Mouse (Mus musculus) hindbrain, embryonic 14.5 days (tissue): ENCODE measurements at regions not wholly inside any gene's neighbourhood (a gene's known extent, or its start where the extent isn't known, plus 50 kb on each side); places are given as distances from the start of the nearest gene placed in this dataset.

Experiments
- ATAC-seq: fragments of 200-750 bp; cut with Nextera tagmentation; 2 replicates; pipeline ENCODE4 v1.8.0; 2017; ENCODE audit warnings: moderate number of reproducible peaks, mild to moderate bottlenecking, moderate TSS enrichment, moderate library complexity; ENCODE audit not compliant: low FRiP score
- DNase-seq: peaks from one replicate; pipeline ENCODE4 v3.0.0-alpha.2; 2015; ENCODE audit warnings: low spot score
- H3K27ac ChIP-seq: fragments of 300-500 bp; sonication (generic); 2 replicates; pipeline ENCODE4 v1.5.1; 2014; ENCODE audit warnings: mild to moderate bottlenecking, moderate library complexity
- H3K27me3 ChIP-seq: fragments of 300-500 bp; sonication (generic); 2 replicates; pipeline ENCODE4 v1.6.1; 2014; ENCODE audit warnings: mild to moderate bottlenecking, low read length, mixed read lengths; ENCODE audit not compliant: control insufficient read depth, insufficient read depth
- H3K36me3 ChIP-seq: fragments of 300-500 bp; sonication (generic); replicated peaks from 2 replicates; pipeline ENCODE4 v1.6.1; 2014; ENCODE audit not compliant: control insufficient read depth, insufficient read depth
- H3K4me1 ChIP-seq: fragments of 300-500 bp; sonication (generic); replicated peaks from 2 replicates; pipeline ENCODE4 v1.6.1; 2014; ENCODE audit warnings: antibody characterized with exemption, low read length, mixed read lengths; ENCODE audit not compliant: control insufficient read depth, insufficient read depth
- H3K4me2 ChIP-seq: fragments of 300-500 bp; sonication (generic); replicated peaks from 2 replicates; pipeline ENCODE4 v1.6.1; 2014; ENCODE audit warnings: mild to moderate bottlenecking, moderate library complexity
- H3K4me3 ChIP-seq: fragments of 300-500 bp; sonication (generic); replicated peaks from 2 replicates; pipeline ENCODE4 v1.5.1; 2014; ENCODE audit warnings: mild to moderate bottlenecking, low read length
- H3K9ac ChIP-seq: fragments of 300-500 bp; sonication (generic); 2 replicates; pipeline ENCODE4 v1.6.1; 2014
- H3K9me3 ChIP-seq: fragments of 300-500 bp; sonication (generic); 2 replicates; pipeline ENCODE4 v1.6.1; 2016; ENCODE audit warnings: low read length; ENCODE audit not compliant: control insufficient read depth
- WGBS: fragments of 180-500 bp; shearing (Covaris S2); extraction: QIAGEN DNeasy Blood & Tissue Kit; methylation state at CpG from one replicate; pipeline ENCODE4 v1.1.7; 2014; 5-methylcytosine and 5-hydroxymethylcytosine counted together

DNA sequence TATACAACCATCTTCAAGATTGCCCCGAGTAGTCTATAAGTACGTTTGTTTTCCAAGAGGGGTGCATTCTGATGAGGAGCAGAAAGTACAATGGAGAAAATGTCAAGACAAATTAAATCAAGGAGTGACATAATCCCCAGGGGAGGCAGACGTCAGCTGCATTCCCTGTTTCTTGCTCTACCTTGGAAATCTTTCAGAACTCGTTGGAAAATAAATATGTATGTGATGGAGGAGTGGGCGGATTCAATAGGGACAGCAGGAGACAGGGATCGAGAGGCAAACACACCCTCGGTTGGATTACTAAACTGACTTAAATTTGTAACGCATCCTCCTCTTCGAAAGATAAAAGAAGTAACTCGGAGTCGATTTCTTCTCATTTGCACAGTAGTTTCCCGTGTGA, 164.8 kb upstream of the Klf4 start:
- ATAC-seq (no peak), DNase-seq (peak; percentile 47)
- H3K4me3 ChIP-seq = no peak overlapping the region
- H3K27me3 ChIP-seq = no peaks in the 10 kb centered on the region
- no peaks in the 10 kb centered on the region; the same call in 1 of the 2 replicates for H3K4me1 ChIP-seq
- no peak overlapping the region for H3K4me2 ChIP-seq
- no peaks in the 10 kb centered on the region for H3K9me3 ChIP-seq
- 52% methylated on average over 12 of the region's 12 CpGs for WGBS
- H3K36me3 ChIP-seq = no peaks in the 10 kb centered on the region
- H3K27ac ChIP-seq = no peak overlapping the region
- H3K9ac ChIP-seq = no peak overlapping the region

DNA sequence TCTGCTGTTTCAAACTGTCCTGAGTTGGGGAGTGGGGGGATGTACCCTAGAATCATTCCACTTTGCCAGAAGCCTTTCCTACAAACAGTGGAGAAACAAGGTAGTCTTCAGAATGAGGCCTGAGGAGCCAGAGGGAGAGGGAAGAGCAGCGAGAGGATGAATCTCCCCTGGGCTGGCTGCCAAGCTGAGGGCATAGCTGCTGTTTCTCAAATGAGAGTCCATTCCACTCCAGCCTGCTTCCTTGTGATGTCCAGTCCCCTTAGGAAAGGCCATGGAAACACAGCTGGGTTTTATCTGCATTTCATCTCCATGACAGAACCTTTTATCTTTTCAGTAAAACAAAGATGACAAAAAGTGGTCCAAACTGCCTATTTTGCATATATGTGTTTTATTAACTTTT, 164.2 kb upstream of the Klf4 start:
- no peak overlapping the region for H3K27ac ChIP-seq
- no peaks in the 10 kb centered on the region; the same call in 1 of the 2 replicates for H3K4me1 ChIP-seq
- no peak overlapping the region for H3K4me2 ChIP-seq
- no peak for DNase-seq
- H3K9ac ChIP-seq = no peak overlapping the region
- H3K27me3 ChIP-seq = no peaks in the 10 kb centered on the region
- 26% methylated on average over 1 of the region's 1 CpGs for WGBS
- no peak overlapping the region for H3K4me3 ChIP-seq
- no peaks in the 10 kb centered on the region for H3K36me3 ChIP-seq
- no peak for ATAC-seq
- H3K9me3 ChIP-seq = no peaks in the 10 kb centered on the region

DNA sequence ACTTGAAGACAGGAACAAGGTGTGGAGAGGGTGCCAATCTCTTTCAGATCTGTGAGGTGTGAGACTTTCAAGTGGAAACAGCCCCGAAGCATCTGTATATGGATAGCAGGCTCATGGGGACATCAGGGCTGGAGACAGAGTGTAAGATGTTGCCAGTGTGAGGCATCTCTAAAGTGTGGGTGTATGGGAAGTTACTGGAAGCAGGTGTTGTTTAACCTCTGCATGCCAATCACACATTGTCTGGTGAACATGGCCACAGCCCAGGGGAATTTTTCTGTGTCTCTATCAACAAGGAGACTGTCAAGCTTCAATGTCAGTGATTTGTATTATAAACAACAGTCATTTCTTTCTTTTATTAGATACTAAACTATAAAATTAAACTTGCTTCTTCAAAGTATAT, 163.0 kb upstream of the Klf4 start:
- WGBS = 91% methylated on average over 1 of the region's 1 CpGs
- no peaks in the 10 kb centered on the region; the same call in 1 of the 2 replicates for H3K4me1 ChIP-seq
- no peak overlapping the region for H3K4me3 ChIP-seq
- no peaks in the 10 kb centered on the region for H3K27me3 ChIP-seq
- DNase-seq (no peak), ATAC-seq (no peak)
- no peak overlapping the region for H3K9ac ChIP-seq
- no peak overlapping the region for H3K27ac ChIP-seq
- no peaks in the 10 kb centered on the region for H3K36me3 ChIP-seq
- no peak overlapping the region for H3K4me2 ChIP-seq
- H3K9me3 ChIP-seq = no peaks in the 10 kb centered on the region

DNA sequence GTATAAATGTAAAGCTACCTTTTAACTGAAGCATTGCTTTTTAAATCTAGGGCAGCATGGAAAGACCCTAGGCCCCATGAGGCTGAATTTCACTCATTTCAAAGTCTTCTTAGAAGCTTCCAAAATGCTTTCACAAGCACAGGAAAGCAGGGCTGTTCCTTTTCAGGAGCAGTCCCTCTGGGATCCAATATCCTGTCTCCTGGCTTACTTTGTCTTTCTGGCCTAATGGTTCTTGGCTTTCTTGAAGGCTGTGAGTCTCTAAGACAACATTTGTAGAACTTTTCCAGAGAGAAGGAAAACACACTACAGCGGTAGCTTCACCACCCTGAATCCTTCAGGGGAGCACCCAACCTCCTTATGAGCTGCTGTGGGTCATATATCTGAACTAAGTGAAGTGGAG, 157.2 kb upstream of the Klf4 start:
- 79% methylated on average over 1 of the region's 1 CpGs for WGBS
- no peak for ATAC-seq
- H3K9me3 ChIP-seq = no peaks in the 10 kb centered on the region
- H3K27ac ChIP-seq = no peak overlapping the region
- no peak for DNase-seq
- no peak overlapping the region for H3K4me2 ChIP-seq
- no peaks in the 10 kb centered on the region for H3K4me1 ChIP-seq
- H3K27me3 ChIP-seq = no peaks in the 10 kb centered on the region
- H3K9ac ChIP-seq = no peak overlapping the region
- no peak overlapping the region for H3K4me3 ChIP-seq
- H3K36me3 ChIP-seq = no peaks in the 10 kb centered on the region

DNA sequence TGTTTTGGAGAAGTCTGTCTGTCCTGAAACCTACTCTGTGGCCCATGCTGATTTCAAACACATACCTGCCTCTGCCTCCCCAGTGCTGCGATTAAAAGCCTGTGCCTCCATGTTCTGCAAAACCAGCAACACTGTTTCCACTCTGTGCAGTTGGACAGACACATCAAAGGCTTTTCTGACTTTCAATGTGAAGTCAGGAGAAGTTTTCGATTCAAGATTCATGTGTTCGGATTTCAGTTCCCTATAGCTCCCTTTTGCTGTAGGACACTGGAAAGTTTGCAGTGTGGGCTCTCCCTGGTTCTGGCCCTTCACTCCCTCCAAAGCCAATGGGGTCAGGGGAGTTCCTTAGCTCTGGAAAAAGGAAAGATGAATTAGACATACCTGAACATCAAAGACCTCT, 154.5 kb upstream of the Klf4 start:
- Histone ChIP-seq H3K9ac (no peak overlapping the region), H3K9me3 (no peaks in the 10 kb centered on the region), H3K4me1 (no peaks in the 10 kb centered on the region), H3K4me2 (no peak overlapping the region), H3K27ac (no peak overlapping the region), H3K4me3 (no peak overlapping the region), H3K27me3 (no peaks in the 10 kb centered on the region), H3K36me3 (no peaks in the 10 kb centered on the region)
- WGBS = 96% methylated on average over 3 of the region's 3 CpGs
- no peak for DNase-seq
- no peak for ATAC-seq

DNA sequence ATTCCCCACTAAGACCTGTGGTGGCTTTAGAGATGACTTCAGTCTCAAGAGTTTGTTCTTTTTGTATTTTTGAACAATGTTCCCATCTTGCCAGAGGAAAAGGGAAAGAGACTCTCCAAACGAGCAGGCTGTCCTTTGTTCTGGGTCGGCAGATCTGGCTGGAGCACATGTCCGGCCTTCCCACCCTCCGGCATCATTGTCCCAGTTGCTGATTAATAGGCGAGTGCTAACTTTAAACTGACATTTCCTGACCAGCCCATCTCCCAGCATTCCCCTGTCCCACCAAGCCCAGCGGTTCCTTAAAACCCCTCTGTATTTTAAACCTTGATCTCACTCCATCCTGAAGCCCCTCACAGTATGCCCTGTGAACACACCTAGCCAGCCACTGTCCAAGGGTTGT, 140.0 kb upstream of the Klf4 start:
- DNase-seq (no peak), ATAC-seq (no peak)
- H3K4me1 ChIP-seq = no peaks in the 10 kb centered on the region
- no peaks in the 10 kb centered on the region for H3K36me3 ChIP-seq
- H3K9ac ChIP-seq = no peak overlapping the region
- no peak overlapping the region for H3K4me2 ChIP-seq
- no peaks in the 10 kb centered on the region for H3K27me3 ChIP-seq
- no peak overlapping the region for H3K4me3 ChIP-seq
- 62% methylated on average over 6 of the region's 6 CpGs for WGBS
- no peaks in the 10 kb centered on the region for H3K9me3 ChIP-seq
- no peak overlapping the region for H3K27ac ChIP-seq

DNA sequence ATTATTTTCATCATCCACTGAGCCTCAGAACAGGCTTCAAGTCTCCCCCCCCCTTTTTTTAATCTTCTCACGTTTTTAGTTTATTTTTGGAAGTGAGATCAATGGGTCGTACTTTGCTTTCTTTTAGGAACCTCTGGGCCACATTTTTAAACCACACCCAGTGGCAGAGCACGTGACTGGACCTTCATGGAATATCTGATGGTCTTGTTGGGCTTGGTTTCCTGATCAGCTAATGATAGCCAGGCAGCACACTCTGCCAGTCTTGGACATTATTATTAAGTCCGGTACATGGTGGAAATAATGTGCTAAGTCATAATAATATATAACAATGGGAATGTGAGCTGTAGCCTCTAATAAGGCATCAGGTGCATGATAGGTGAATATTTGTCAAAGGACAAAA, 138.0 kb upstream of the Klf4 start:
- H3K27me3 ChIP-seq = no peaks in the 10 kb centered on the region
- no peaks in the 10 kb centered on the region for H3K36me3 ChIP-seq
- no peak overlapping the region for H3K4me2 ChIP-seq
- no peak for DNase-seq
- WGBS = 78% methylated on average over 4 of the region's 4 CpGs
- H3K9ac ChIP-seq = no peak overlapping the region
- H3K27ac ChIP-seq = no peak overlapping the region
- H3K4me1 ChIP-seq = no peaks in the 10 kb centered on the region
- H3K4me3 ChIP-seq = no peak overlapping the region
- ATAC-seq = no peak
- H3K9me3 ChIP-seq = no peaks in the 10 kb centered on the region

DNA sequence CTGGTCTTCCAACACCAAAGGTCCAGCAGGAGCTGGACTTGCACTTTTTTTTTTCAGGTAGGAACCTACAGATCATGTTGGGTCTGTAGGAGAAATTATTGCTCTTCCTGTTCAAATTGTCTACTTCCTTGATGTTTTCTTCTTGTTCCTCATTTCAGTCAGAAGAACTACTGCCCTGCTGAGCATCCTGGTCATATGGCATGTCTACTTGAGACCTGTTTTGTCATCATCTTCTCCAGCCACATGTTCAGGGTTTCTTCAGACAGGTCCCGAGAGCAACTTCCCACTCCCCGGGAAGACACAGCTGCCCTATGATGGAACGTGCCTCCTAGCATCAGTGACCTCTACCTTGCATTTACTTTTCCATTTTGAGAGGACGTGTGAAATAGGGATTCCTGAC, 132.6 kb upstream of the Klf4 start:
- Histone ChIP-seq H3K4me3 (no peak overlapping the region), H3K4me2 (no peak overlapping the region), H3K4me1 (0 out of 2 replicates have a peak, but pooled peaks cover 2% of the 10 kb centered on the region), H3K27ac (no peak overlapping the region), H3K27me3 (no peaks in the 10 kb centered on the region), H3K36me3 (no peaks in the 10 kb centered on the region), H3K9me3 (no peaks in the 10 kb centered on the region), H3K9ac (no peak overlapping the region)
- ATAC-seq (no peak), DNase-seq (no peak)
- 84% methylated on average over 4 of the region's 4 CpGs for WGBS

DNA sequence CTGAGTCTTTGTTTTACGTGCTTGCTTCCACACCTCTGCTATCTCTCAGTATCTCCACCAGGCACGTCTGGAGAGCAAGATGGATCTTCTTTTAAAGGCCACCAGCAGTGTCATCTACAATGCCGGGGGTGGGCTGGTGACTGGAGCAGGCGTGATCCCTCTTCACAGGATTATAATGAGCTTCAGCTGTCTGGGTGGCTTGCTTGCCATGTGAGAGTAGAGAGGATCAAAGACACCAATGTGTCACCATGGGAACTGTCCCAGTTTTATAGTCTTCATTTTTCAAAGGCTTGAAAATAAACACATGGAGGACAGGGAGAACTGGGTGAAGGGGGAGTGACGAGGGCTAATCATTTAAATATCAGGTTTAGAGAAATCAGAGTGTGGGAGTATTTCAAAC, 131.6 kb upstream of the Klf4 start:
- Histone ChIP-seq H3K9me3 (no peaks in the 10 kb centered on the region), H3K27ac (no peak overlapping the region), H3K4me1 (0 out of 2 replicates have a peak, but pooled peaks cover 2% of the 10 kb centered on the region), H3K9ac (no peak overlapping the region), H3K36me3 (no peaks in the 10 kb centered on the region), H3K4me2 (no peak overlapping the region), H3K4me3 (no peak overlapping the region), H3K27me3 (no peaks in the 10 kb centered on the region)
- DNase-seq (no peak), ATAC-seq (no peak)
- WGBS = 27% methylated on average over 5 of the region's 5 CpGs

DNA sequence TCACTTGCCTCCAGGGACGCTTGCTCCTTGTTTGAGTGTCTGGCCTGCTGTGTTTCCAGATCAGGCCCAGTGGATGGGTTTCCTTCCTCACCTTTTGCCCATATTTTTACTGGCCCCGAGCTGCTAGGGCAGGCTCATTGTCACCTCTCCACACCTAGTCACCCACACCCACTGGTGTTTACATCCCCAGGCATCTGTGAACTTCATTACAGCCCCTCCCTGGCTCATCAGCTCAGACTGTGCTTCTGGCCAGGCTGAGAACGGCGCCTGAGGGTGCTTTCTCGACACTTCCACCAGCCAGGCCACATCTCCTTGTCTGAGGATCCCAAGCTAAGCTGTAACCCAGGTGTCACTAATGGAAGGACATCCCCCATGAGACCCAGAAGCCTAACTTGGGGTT, 129.8 kb upstream of the Klf4 start:
- Histone ChIP-seq H3K4me3 (no peak overlapping the region), H3K27me3 (no peaks in the 10 kb centered on the region), H3K36me3 (no peaks in the 10 kb centered on the region), H3K27ac (no peak overlapping the region), H3K9ac (no peak overlapping the region), H3K4me1 (0 out of 2 replicates have a peak, but pooled peaks cover 2% of the 10 kb centered on the region), H3K4me2 (no peak overlapping the region), H3K9me3 (no peaks in the 10 kb centered on the region)
- WGBS = 73% methylated on average over 5 of the region's 5 CpGs
- ATAC-seq = no peak
- DNase-seq = no peak
